Mouse (Mus musculus) CH12.LX (cell line): Measurements from ENCODE around the gene Ppp1r9b. TPM values are rescaled to one million over a fixed set of nuclear protein-coding genes. Genes with fewer than 3 reads are reported as not detected.

ENCODE experiments used
- DNase-seq: peaks from one replicate; pipeline ENCODE4 v3.0.0-alpha.2; 2013; ENCODE audit errors: extremely low read depth
- H3K27ac ChIP-seq: 2 replicates; pipeline ENCODE4 v1.5.1; 2012; ENCODE audit warnings: low read depth, mild to moderate bottlenecking, control low read depth, moderate library complexity; ENCODE audit not compliant: insufficient read depth
- H3K27me3 ChIP-seq: replicated peaks from 2 replicates; pipeline ENCODE3; 2012; ENCODE audit warnings: inconsistent platforms
- H3K36me3 ChIP-seq, 2 experiments: replicated peaks in 1 of 2; 2 replicates each; pipeline versions ENCODE3 to v1.6.1; 2012; ENCODE audit warnings: inconsistent platforms in 1 of 2, low read length in 1 of 2, mild to moderate bottlenecking in 1 of 2, mixed read lengths in 1 of 2, moderate library complexity in 1 of 2; ENCODE audit not compliant: control insufficient read depth in 1 of 2, insufficient read depth in 1 of 2
- H3K4me1 ChIP-seq, 2 experiments: 2 replicates each; pipeline ENCODE4 v1.6.1; 2012; ENCODE audit warnings: inconsistent platforms in 1 of 2, moderate library complexity in 1 of 2; ENCODE audit not compliant: insufficient read depth in 2 of 2, control insufficient read depth in 1 of 2
- H3K4me2 ChIP-seq: 2 replicates; pipeline ENCODE4 v1.6.1; 2012; ENCODE audit warnings: low read depth, mild to moderate bottlenecking, control low read depth; ENCODE audit not compliant: poor library complexity, insufficient read depth, severe bottlenecking
- H3K4me3 ChIP-seq, 3 experiments: fragments of 150-350 bp in 1 of 3; sonication (generic) in 1 of 3; replicated peaks in 1 of 3; 2 replicates each; pipeline versions ENCODE3 to v1.5.1; 2011 to 2012; ENCODE audit warnings: low read depth in 2 of 3, low read length in 2 of 3, mild to moderate bottlenecking in 2 of 3, moderate library complexity in 2 of 3, control low read depth in 1 of 3, improper control_type of control experiment in 1 of 3, inconsistent platforms in 1 of 3, mixed read lengths in 1 of 3; ENCODE audit not compliant: poor library complexity in 1 of 3
- H3K79me2 ChIP-seq: replicated peaks from 2 replicates; pipeline ENCODE4 v1.6.1; 2012; ENCODE audit warnings: mild to moderate bottlenecking, moderate library complexity; ENCODE audit not compliant: control insufficient read depth, poor library complexity, insufficient read depth, severe bottlenecking; ENCODE audit errors: extremely low read depth
- H3K9ac ChIP-seq: 2 replicates; pipeline ENCODE4 v1.6.1; 2012; ENCODE audit warnings: low read depth, mild to moderate bottlenecking, control low read depth, moderate library complexity; ENCODE audit not compliant: insufficient read depth
- H3K9me3 ChIP-seq: replicated peaks from 2 replicates; pipeline ENCODE3; 2012; ENCODE audit warnings: low read length, inconsistent platforms, mixed read lengths
- BHLHE40 ChIP-seq: IDR thresholded peaks from 2 replicates; pipeline ENCODE4 v1.6.1; 2011; ENCODE audit warnings: mild to moderate bottlenecking, low read depth, low read length, improper control_type of control experiment
- CTCF ChIP-seq, 2 experiments: IDR thresholded peaks in 1 of 2; conservative IDR thresholded peaks in 1 of 2; 2 replicates each; pipeline ENCODE4 v1.5.1; 2011 to 2012; ENCODE audit warnings: low read depth in 2 of 2, low read length in 2 of 2, improper control_type of control experiment in 1 of 2, inconsistent platforms in 1 of 2, mild to moderate bottlenecking in 1 of 2, moderate library complexity in 1 of 2
- E2F4 ChIP-seq: IDR thresholded peaks from 2 replicates; pipeline ENCODE4 v1.6.1; 2011; ENCODE audit warnings: low read depth, low read length, improper control_type of control experiment; ENCODE audit not compliant: insufficient replicate concordance
- ELF1 ChIP-seq: IDR thresholded peaks from 2 replicates; pipeline ENCODE4 v1.6.1; 2014; ENCODE audit warnings: low read depth, mild to moderate bottlenecking, inconsistent platforms, low read length, improper control_type of control experiment
- EP300 ChIP-seq: IDR thresholded peaks from 2 replicates; pipeline ENCODE4 v1.6.1; 2011; ENCODE audit warnings: low read length, improper control_type of control experiment
- MAFK ChIP-seq: IDR thresholded peaks from 2 replicates; pipeline ENCODE4 v1.6.1; 2011; ENCODE audit warnings: low read length, improper control_type of control experiment; ENCODE audit not compliant: insufficient replicate concordance
- MAX ChIP-seq: IDR thresholded peaks from 2 replicates; pipeline ENCODE4 v1.6.1; 2011; ENCODE audit warnings: low read length, improper control_type of control experiment
- MXI1 ChIP-seq: IDR thresholded peaks from 2 replicates; pipeline ENCODE4 v1.6.1; 2011; ENCODE audit warnings: mild to moderate bottlenecking, low read depth, low read length, improper control_type of control experiment
- NELFE ChIP-seq: IDR thresholded peaks from 2 replicates; pipeline ENCODE4 v1.6.1; 2011; ENCODE audit warnings: low read depth, low read length, improper control_type of control experiment
- PAX5 ChIP-seq: IDR thresholded peaks from 2 replicates; pipeline ENCODE4 v1.6.1; 2012; ENCODE audit warnings: low read length, inconsistent platforms, mixed read lengths
- POLR2A ChIP-seq: IDR thresholded peaks from 2 replicates; pipeline ENCODE4 v1.6.1; 2011; ENCODE audit warnings: low read depth, mild to moderate bottlenecking, improper control_type of control experiment, low read length
- RAD21 ChIP-seq: IDR thresholded peaks from 2 replicates; pipeline ENCODE4 v1.6.1; 2011; ENCODE audit warnings: low read depth, mild to moderate bottlenecking, low read length, improper control_type of control experiment, moderate library complexity
- RCOR1 ChIP-seq: conservative IDR thresholded peaks from 2 replicates; pipeline ENCODE4 v1.6.1; 2012; ENCODE audit warnings: low read depth, mild to moderate bottlenecking, inconsistent platforms, low read length, improper control_type of control experiment
- SIN3A ChIP-seq: IDR thresholded peaks from 2 replicates; pipeline ENCODE4 v1.6.1; 2012; ENCODE audit warnings: low read length, improper control_type of control experiment, inconsistent platforms
- USF1 ChIP-seq: IDR thresholded peaks from 2 replicates; pipeline ENCODE4 v1.6.1; 2014; ENCODE audit warnings: low read depth, mild to moderate bottlenecking, inconsistent platforms, low read length, improper control_type of control experiment
- USF2 ChIP-seq: conservative IDR thresholded peaks from 2 replicates; pipeline ENCODE4 v1.6.1; 2011; ENCODE audit warnings: low read depth, low read length, improper control_type of control experiment
- ZC3H11A ChIP-seq: IDR thresholded peaks from 2 replicates; pipeline ENCODE4 v1.6.1; 2012; ENCODE audit warnings: low read depth, mild to moderate bottlenecking, inconsistent platforms, low read length, improper control_type of control experiment
- dilution Hi-C: fragments of 300-500 bp; cut with MboI; formaldehyde crosslinking; loops from 2 replicates; pipeline ENCODE4 v1.14.3; 2020; ENCODE audit warnings: low sequenced_read_pairs; ENCODE audit not compliant: extremely low pct_unique_long_range_greater_than_20kb, extremely low pct_ligation_motif_present
- in situ Hi-C: fragments of 300-500 bp; cut with MboI; formaldehyde crosslinking; loops from 3 replicates; pipeline ENCODE4 v1.14.3; 2019; ENCODE audit warnings: low sequenced_read_pairs, low pct_ligation_motif_present, low pct_unique_long_range_greater_than_20kb, mixed read lengths
- polyA plus RNA-seq: library from polyadenylated mRNA; unstranded; fragments of >175 nt; gene quantifications from 2 replicates; pipeline ENCODE4 v1.2.1, GENCODE M21; 2012; ENCODE audit warnings: low read depth; ENCODE audit not compliant: insufficient read length
- total RNA-seq, 2 experiments: library from RNA; depleted of rRNA; stranded (reverse); fragments of 300-350 nt in 1 of 2; fragments of >200 nt in 1 of 2; gene quantifications; 2 replicates each; pipeline ENCODE4 v1.2.3; 2012 to 2014

The Ppp1r9b gene
- total and polyA plus RNA-seq, 3 experiments: 7.8 to 21.8 (median 21.2) TPM

DNA sequence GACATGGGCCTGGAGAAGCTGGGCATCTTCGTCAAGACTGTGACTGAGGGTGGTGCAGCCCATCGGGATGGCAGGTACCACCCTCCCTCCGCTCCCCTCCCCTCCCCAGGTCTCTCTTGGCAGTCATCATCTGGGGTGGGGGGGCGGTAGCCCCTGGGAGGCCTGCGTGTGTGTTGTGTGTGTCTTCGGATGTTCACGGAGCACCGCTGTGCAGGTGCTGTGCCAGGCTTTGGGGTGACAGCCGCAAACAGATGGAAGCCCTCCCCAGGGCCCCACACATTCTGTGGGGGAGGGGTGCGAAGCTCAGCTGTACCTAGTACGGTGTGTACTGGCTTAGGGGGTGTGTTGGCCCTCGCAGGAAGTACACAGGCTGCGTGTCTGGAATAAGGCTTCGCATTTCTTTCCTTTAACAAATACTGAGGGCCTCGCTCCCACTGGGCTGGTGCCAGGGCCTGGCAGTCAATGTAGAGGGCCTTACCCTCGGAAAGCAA lies 7.3 kb downstream of the Ppp1r9b start:
- H3K4me1 ChIP-seq: peaks cover 17 to 45% of the 10 kb centered on the region in 2 experiments
- peaks cover 41 to 80% of the 10 kb centered on the region in 2 experiments for H3K36me3 ChIP-seq

DNA sequence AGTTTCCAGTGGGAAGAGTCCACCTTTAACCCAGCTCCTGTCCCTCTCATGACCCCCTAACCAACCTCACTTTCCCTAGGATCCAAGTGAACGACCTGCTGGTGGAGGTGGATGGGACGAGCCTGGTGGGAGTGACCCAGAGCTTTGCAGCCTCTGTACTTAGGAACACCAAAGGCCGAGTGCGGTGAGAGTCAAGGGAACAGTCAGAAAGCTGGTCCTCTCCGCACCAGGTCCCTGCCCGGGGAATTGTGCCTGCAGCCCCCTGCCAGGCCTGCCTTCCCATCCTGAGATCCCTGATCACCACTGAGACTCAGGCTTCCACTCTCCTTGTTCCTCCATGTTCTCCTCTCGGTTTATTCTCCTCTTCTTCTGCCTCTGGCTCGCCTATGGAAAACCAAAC lies 9.3 kb downstream of the Ppp1r9b start:
- Histone ChIP-seq H3K4me2 (no peak overlapping the region), H3K9me3 (no peaks in the 10 kb centered on the region), H3K79me2 (no peaks in the 10 kb centered on the region), H3K27me3 (no peaks in the 10 kb centered on the region), H3K27ac (no peak overlapping the region), H3K9ac (no peak overlapping the region), H3K4me1 (peaks cover 8 to 25% of the 10 kb centered on the region in 2 experiments), H3K36me3 (peaks cover 46 to 88% of the 10 kb centered on the region in 2 experiments), H3K4me3 (no peak overlapping the region)
- TF ChIP-seq RCOR1 (no peak), NELFE (no peak), POLR2A (no peak)
- no peak for DNase-seq
- in situ Hi-C loops (no loop called here), dilution Hi-C loops (no loop called here)

More for the DNA sequence above, 7.3 kb downstream of the Ppp1r9b start:
- dilution Hi-C loops (no loop called here), in situ Hi-C loops (no loop called here)
- Histone ChIP-seq H3K27me3 (no peaks in the 10 kb centered on the region), H3K27ac (no peak overlapping the region), H3K4me2 (no peak overlapping the region), H3K9ac (no peak overlapping the region), H3K79me2 (0 out of 2 replicates have a peak, but pooled peaks cover 3% of the 10 kb centered on the region), H3K9me3 (no peaks in the 10 kb centered on the region)
- TF ChIP-seq BHLHE40: no peak
- no peak for TF ChIP-seq SIN3A
- no peak for TF ChIP-seq USF2
- TF ChIP-seq CTCF (conservative IDR thresholded peaks at IDR 0.05 in 1 of 2, IDR thresholded peaks at IDR 0.05 in 1 of 2; ENCODE audit: low read depth in 2 of 2, low read length in 2 of 2): no peak
- TF ChIP-seq RCOR1: no peak
- no peak for TF ChIP-seq RAD21
- TF ChIP-seq ELF1: no peak
- no peak for TF ChIP-seq USF1
- no peak for TF ChIP-seq MAFK
- TF ChIP-seq MAX: no peak
- no peak for TF ChIP-seq MXI1
- TF ChIP-seq E2F4: no peak
- no peak for TF ChIP-seq EP300
- no peak for TF ChIP-seq ZC3H11A
- no peak for TF ChIP-seq PAX5
- TF ChIP-seq, all 38 proteins: peak for 0
- H3K4me3 ChIP-seq: no peak overlapping the region
- no peak for DNase-seq
